Mouse (Mus musculus): ENCODE data around the gene Islr2.
"Not testable (repeated sequence)": the region's sequence is repeated elsewhere in the genome, so short reads cannot be mapped to it uniquely, and the experiment has no call there.

Gene Islr2

GRCm38 (mm10) chr9:58203516-58204447 is at the start of gene Islr2, which contains the start of gene Islr:
Gene Islr2 (minus strand): TSS chr9:58204319.
Gene Islr (minus strand): TSS chr9:58204306.
- DNase-seq (ENCODE audit: low read depth in 1 of 2, low spot score in 2 of 2), result peak in 1 of 2 experiments; percentile 32

GRCm38 (mm10) chr9:58253805-58254122 is 49.6 kb upstream of the Islr2 start:
- not testable (repeated sequence) for DNase-seq (ENCODE audit: low read depth in 1 of 2, low spot score in 2 of 2)

- DNase-seq (ENCODE audit: low read depth in 1 of 2, low spot score in 2 of 2), result peak; percentile 93 to 94
Measured at GRCm38 (mm10) chr9:58253033-58253804, 49.1 kb upstream of the Islr2 start, which contains the start of gene Stoml1. Gene Stoml1 (plus strand): TSS chr9:58253164.

- DNase-seq (ENCODE audit: low read depth in 1 of 2, low spot score in 2 of 2), result not testable (repeated sequence)
Measured at GRCm38 (mm10) chr9:58250730-58251129, 46.6 kb upstream of the Islr2 start.

GRCm38 (mm10) chr9:58250322-58250721 is 46.2 kb upstream of the Islr2 start:
- DNase-seq (ENCODE audit: low read depth in 1 of 2, low spot score in 2 of 2), result no peak

- DNase-seq (ENCODE audit: low read depth in 1 of 2, low spot score in 2 of 2), result peak in 1 of 2 experiments; percentile 34
Measured at GRCm38 (mm10) chr9:58249592-58250192, 45.6 kb upstream of the Islr2 start, which contains the start of gene Pml. Gene Pml (minus strand): TSS chr9:58249786.

GRCm38 (mm10) chr9:58248746-58249413 is 44.8 kb upstream of the Islr2 start:
- no peak for DNase-seq (ENCODE audit: low read depth in 1 of 2, low spot score in 2 of 2)

GRCm38 (mm10) chr9:58247064-58247759 is 43.1 kb upstream of the Islr2 start:
- peak in 1 of 2 experiments; percentile 61 for DNase-seq (ENCODE audit: low read depth in 1 of 2, low spot score in 2 of 2)

- DNase-seq (ENCODE audit: low read depth in 1 of 2, low spot score in 2 of 2), result no peak
Measured at GRCm38 (mm10) chr9:58246083-58246591, 42.0 kb upstream of the Islr2 start.

GRCm38 (mm10) chr9:58243696-58244095 is 39.6 kb upstream of the Islr2 start:
- DNase-seq (ENCODE audit: low read depth in 1 of 2, low spot score in 2 of 2), result no peak

GRCm38 (mm10) chr9:58242696-58243095 is 38.6 kb upstream of the Islr2 start:
- no peak for DNase-seq (ENCODE audit: low read depth in 1 of 2, low spot score in 2 of 2)

GRCm38 (mm10) chr9:58241780-58242485 is 37.8 kb upstream of the Islr2 start:
- no peak for DNase-seq (ENCODE audit: low read depth in 1 of 2, low spot score in 2 of 2)

GRCm38 (mm10) chr9:58234502-58235015 is 30.4 kb upstream of the Islr2 start:
- DNase-seq (ENCODE audit: low read depth in 1 of 2, low spot score in 2 of 2), result no peak

- peak in 1 of 2 experiments; percentile 40 for DNase-seq (ENCODE audit: low read depth in 1 of 2, low spot score in 2 of 2)
Measured at GRCm38 (mm10) chr9:58232374-58232773, 28.3 kb upstream of the Islr2 start.

GRCm38 (mm10) chr9:58231746-58232145 is 27.6 kb upstream of the Islr2 start:
- DNase-seq (ENCODE audit: low read depth in 1 of 2, low spot score in 2 of 2), result no peak

GRCm38 (mm10) chr9:58228777-58229466 is 24.8 kb upstream of the Islr2 start:
- no peak for DNase-seq (ENCODE audit: low read depth in 1 of 2, low spot score in 2 of 2)

- peak in 1 of 2 experiments; percentile 38 for DNase-seq (ENCODE audit: low read depth in 1 of 2, low spot score in 2 of 2)
Measured at GRCm38 (mm10) chr9:58225915-58226913, 22.1 kb upstream of the Islr2 start.
